Mouse (Mus musculus): ENCODE measurements around the gene Klrb1a.
"Not testable (repeated sequence)": the region's sequence is repeated elsewhere in the genome, so short reads cannot be mapped to it uniquely, and the experiment has no call there.

The Klrb1a gene

GRCm38 (mm10) chr6:128623433-128623832 lies at the start of gene Klrb1a:
Gene Klrb1a, minus strand, starts transcription at chr6:128623533.
- not testable (repeated sequence) for DNase-seq (ENCODE audit: low read depth)

GRCm38 (mm10) chr6:128669936-128670335 lies 46.6 kb upstream of the Klrb1a start:
- no peak for DNase-seq (ENCODE audit: low read depth)

- peak; percentile 66 for DNase-seq (ENCODE audit: low read depth)
Measured at GRCm38 (mm10) chr6:128662206-128662605, 38.9 kb upstream of the Klrb1a start, which contains the start of gene Clec2h. Gene Clec2h, plus strand, starts transcription at chr6:128662385.

GRCm38 (mm10) chr6:128661249-128661648 lies 37.9 kb upstream of the Klrb1a start:
- no peak for DNase-seq (ENCODE audit: low read depth)

- DNase-seq (ENCODE audit: low read depth): no peak
Measured at GRCm38 (mm10) chr6:128652938-128653337, 29.6 kb upstream of the Klrb1a start.

- DNase-seq (ENCODE audit: low read depth): not testable (repeated sequence)
Measured at GRCm38 (mm10) chr6:128650827-128651226, 27.5 kb upstream of the Klrb1a start.

- DNase-seq (ENCODE audit: low read depth): no peak
Measured at GRCm38 (mm10) chr6:128650187-128650586, 26.9 kb upstream of the Klrb1a start.

GRCm38 (mm10) chr6:128649681-128650080 lies 26.3 kb upstream of the Klrb1a start:
- DNase-seq (ENCODE audit: low read depth): no peak

GRCm38 (mm10) chr6:128645708-128646107 lies 22.4 kb upstream of the Klrb1a start:
- not testable (repeated sequence) for DNase-seq (ENCODE audit: low read depth)

- not testable (repeated sequence) for DNase-seq (ENCODE audit: low read depth)
Measured at GRCm38 (mm10) chr6:128644694-128645093, 21.4 kb upstream of the Klrb1a start.

GRCm38 (mm10) chr6:128643999-128644398 lies 20.7 kb upstream of the Klrb1a start:
- no peak for DNase-seq (ENCODE audit: low read depth)

- DNase-seq (ENCODE audit: low read depth): no peak
Measured at GRCm38 (mm10) chr6:128641116-128641716, 17.9 kb upstream of the Klrb1a start.

GRCm38 (mm10) chr6:128640673-128641072 lies 17.3 kb upstream of the Klrb1a start:
- DNase-seq (ENCODE audit: low read depth): no peak

- DNase-seq (ENCODE audit: low read depth): not testable (repeated sequence)
Measured at GRCm38 (mm10) chr6:128630912-128631905, 7.9 kb upstream of the Klrb1a start.

- DNase-seq (ENCODE audit: low read depth): peak; percentile 49
Measured at GRCm38 (mm10) chr6:128629771-128630739, 6.7 kb upstream of the Klrb1a start.

GRCm38 (mm10) chr6:128625246-128625645 lies 1.9 kb upstream of the Klrb1a start:
- not testable (repeated sequence) for DNase-seq (ENCODE audit: low read depth)

- DNase-seq (ENCODE audit: low read depth): no peak
Measured at GRCm38 (mm10) chr6:128624425-128624824, 1.1 kb upstream of the Klrb1a start.

- DNase-seq (ENCODE audit: low read depth): no peak
Measured at GRCm38 (mm10) chr6:128622733-128623132, 600 bp downstream of the Klrb1a start.

GRCm38 (mm10) chr6:128606350-128606749 lies 17.0 kb downstream of the Klrb1a start:
- DNase-seq (ENCODE audit: low read depth): no peak

GRCm38 (mm10) chr6:128604512-128604911 lies 18.8 kb downstream of the Klrb1a start:
- peak; percentile 64 for DNase-seq (ENCODE audit: low read depth)

GRCm38 (mm10) chr6:128602463-128603201 lies 20.7 kb downstream of the Klrb1a start:
- no peak for DNase-seq (ENCODE audit: low read depth)
